Mouse (Mus musculus) frontal cortex, postnatal 36 days (tissue): ENCODE measurements around the gene Zfp451.
"Not testable (repeated sequence)": the region's sequence is repeated elsewhere in the genome, so short reads cannot be mapped to it uniquely, and the experiment has no call there.

ENCODE experiments used
- DNase-seq, 2 experiments: peaks; one replicate each; pipeline ENCODE4 v3.0.0; 2022; ENCODE audit warnings: low spot score in 2 of 2

The Zfp451 gene

GRCm38 (mm10) chr1:33757491-33758041 lies 56.8 kb downstream of the Zfp451 start, which contains the start of gene Bag2:
Gene Bag2 (minus strand): TSS chr1:33757795.
- peak; percentile 58 for DNase-seq

DNA sequence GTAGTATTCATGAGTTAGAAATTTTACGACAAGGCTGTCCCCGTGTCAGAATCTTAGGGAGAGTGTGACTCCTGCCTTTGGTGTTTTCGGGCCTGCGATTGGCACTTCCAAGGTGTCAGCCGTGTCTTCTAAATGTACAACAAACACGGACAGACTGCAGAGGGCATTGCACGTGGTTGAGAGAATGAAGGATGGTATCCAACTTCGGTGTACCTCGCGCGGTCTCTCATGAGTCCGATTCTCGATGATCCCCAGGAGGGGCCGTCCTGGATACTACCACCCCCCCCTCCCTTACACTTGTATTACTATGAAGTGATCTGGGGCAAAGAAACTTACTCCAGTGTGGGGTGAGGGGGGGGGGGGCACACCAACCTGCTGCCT lies 57.4 kb downstream of the Zfp451 start:
- DNase-seq: no peak

DNA sequence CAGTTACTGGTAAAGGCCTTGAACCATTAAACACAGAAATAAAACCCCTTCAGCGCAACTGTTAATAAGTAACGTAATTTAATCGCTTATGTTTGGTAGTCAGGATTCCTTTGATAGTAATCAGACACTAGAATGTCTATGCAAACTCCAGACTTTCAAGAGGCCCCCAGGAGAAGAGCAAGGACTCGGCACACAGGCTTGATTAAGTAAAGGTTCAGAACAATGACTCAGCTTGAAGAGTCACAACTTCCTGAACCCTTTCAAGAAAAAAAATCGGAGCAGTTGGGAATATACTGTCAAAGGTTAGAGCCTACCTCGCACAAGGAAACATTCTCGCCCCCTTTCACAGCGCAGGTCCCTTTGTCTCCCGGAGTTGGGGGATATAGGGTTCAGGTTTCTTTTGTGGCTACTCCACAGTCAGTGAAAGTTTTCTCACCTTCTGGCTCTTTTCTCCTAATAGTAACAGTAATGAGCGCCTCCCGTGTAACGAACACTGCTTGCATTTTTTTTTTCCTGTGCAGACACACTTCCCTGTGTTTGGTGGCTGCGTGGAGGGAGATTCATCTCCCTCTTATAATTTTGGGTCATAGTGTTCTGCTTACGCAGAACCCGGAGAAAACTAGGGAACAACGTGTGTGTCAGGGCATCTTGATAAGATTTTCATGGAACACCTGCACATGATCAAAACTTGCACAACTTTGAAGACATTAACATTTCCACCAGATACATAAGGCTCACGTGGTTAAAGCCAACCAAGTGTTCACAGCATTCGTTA lies 58.0 kb downstream of the Zfp451 start:
- DNase-seq: no peak

DNA sequence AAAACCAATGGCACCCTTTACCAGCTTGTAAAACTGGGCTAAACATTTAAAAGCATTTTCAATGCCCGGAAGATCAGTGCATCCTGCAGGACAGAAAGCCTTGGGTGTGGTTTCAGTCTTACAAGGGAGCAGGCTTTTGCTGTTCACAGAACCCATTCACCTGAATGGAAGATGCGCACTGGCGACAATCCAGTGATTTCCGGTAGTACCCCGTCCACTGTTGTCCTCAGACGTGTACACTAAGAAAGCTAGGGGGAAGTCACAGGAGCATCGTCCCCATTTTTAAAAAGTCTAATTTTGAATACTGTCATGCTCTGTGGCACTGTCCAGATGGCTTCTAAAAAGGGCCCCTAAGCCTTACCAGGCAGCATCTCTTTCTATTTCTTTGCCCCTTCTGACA lies 58.6 kb downstream of the Zfp451 start:
- no peak for DNase-seq

GRCm38 (mm10) chr1:33754965-33755735 lies 59.2 kb downstream of the Zfp451 start:
- no peak for DNase-seq

GRCm38 (mm10) chr1:33754089-33754488 lies 60.3 kb downstream of the Zfp451 start:
- no peak for DNase-seq

DNA sequence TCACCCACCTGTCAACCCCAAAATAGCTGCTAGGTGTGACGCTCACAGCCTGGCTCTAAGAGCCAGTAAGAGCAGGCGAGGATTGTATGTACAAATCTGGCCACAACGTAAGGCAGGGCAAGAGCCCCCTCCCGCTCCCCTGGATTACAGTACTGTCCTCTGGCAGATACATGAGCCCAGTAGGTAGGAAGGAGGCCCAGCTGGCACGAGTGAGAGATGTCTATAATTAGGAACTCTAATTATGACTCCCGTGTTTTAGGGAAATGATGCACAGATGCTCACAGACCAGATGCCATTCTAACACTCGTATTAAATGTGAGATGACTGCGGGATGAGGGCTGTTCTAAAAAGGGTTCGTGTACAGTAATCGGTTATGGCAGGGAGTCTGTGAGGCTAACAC lies 63.1 kb downstream of the Zfp451 start:
- peak in 1 of 2 experiments; percentile 79 for DNase-seq

GRCm38 (mm10) chr1:33749709-33750108 lies 64.7 kb downstream of the Zfp451 start:
- not testable (repeated sequence) for DNase-seq

DNA sequence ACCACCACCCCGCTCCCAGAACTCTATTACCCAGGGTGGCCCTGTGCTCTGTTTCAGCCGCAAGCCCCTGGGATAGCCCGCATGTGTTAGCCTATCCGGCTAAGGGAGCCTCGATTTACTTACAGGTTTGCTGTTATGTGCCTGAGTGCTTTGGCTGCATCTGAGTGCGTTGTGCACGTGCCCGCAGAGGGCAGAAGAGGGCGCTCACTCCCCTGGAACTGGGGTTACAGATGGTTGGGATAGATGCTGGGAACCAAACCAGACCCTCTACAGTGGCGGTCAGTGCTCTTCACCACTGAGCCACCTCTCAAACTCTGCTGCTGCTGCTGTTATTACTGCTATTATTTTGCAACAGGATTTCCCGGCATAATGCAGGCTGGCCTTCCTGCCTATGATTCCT lies 65.3 kb downstream of the Zfp451 start:
- no peak for DNase-seq

GRCm38 (mm10) chr1:33745901-33746300 lies 68.5 kb downstream of the Zfp451 start:
- DNase-seq: no peak

DNA sequence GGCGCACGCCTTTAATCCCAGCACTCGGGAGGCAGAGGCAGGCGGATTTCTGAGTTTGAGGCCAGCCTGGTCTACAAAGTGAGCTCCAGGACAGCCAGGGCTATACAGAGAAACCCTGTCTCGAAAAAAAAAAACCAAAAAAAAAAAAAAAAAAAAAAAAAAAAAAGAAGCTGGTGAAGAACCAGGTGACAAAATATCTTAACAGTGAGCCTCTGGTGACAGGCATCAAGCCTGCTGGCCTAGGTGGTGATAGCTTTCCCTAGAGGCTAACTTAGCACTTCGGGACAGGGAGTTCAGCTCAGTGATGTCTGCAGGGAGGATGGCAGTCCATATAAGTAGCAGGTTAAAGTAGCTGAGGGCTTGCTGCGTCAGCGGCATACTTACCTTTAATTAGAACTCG lies 69.6 kb downstream of the Zfp451 start:
- DNase-seq: not testable (repeated sequence)

DNA sequence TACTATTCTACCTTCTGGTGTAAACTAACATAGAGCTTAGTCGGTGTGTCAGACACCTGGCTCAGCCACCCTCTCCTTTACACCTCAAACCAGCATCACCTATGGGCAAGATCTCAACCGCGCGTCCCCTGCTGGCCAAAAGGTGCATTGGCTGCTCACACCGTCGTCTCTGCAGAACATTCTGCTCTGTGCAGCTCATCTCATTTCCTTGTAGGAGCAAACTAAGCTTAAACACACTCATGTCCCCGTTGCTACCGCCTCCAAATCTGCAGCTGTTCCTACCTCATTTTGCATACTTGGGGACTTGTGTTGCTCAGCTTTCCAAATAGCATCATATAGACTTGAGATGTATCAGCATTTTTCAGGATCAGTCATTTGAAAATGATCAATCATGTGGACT lies 71.5 kb downstream of the Zfp451 start:
- DNase-seq: peak in 1 of 2 experiments; percentile 68

DNA sequence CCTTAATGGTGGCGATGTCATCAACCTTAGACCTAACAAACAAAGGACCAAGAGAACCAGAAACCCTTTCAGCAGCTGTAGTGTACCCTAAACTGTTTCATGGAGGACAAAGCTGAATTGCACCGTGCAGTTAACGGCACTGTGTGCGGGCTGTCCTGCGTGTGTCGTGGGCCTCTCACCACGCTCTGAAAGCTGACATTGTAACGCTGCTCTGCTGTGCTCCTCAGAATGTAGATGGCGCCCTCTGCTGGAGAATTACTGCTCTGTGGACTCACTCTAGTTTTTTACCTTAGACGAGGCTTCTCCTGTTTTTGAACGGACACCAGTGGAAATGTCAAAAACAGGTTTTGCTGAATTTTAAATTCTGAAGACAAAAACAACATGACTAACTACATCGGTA lies 75.1 kb downstream of the Zfp451 start:
- DNase-seq: peak; percentile 77 to 90

DNA sequence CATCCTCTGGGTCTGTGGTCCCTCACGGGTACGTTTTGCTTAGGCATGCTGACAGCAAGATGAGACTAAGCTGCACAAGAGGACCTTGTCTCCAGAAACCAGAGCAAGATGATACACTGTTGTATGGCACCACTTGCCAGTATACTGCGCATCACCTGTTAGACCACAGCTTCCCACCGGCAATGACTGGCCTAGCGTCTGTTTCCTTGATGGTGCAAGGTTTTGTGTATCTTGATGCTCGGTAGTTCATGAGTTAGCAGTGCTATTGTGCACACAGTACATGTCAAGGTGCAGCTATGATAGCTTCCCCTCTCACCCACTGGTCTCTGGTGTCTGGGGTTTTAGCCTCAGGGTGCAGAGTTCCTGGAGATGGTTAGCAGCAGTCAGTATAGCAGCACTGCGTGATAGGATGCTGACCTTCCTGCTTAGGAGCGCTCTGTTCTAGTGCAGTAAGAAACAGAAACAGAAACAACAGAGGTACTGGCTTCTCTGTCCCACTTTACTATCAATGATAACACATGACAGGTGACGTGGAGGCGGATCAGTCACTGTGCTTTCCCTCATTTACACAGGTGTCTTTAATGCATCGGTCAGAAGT lies 75.6 kb downstream of the Zfp451 start:
- no peak for DNase-seq

DNA sequence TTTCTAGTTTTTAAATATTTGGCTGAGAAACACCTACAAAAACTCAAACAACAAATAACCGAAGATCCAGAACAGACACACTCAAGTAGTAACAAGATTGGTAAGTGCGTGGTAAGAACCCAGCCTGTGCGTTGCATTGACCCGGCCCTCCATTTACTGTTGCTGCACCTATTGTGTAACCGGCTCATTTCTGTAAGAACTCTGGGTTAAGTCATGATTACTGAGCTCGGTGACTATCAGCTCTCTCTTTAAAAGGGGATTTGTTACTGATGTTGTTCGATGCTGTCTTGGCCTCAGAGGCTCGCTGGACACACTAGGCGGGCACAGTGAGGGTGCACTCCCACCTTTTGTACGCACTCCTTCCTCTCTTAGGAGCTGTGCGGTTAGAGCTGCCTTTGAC lies 76.1 kb downstream of the Zfp451 start:
- DNase-seq: no peak

DNA sequence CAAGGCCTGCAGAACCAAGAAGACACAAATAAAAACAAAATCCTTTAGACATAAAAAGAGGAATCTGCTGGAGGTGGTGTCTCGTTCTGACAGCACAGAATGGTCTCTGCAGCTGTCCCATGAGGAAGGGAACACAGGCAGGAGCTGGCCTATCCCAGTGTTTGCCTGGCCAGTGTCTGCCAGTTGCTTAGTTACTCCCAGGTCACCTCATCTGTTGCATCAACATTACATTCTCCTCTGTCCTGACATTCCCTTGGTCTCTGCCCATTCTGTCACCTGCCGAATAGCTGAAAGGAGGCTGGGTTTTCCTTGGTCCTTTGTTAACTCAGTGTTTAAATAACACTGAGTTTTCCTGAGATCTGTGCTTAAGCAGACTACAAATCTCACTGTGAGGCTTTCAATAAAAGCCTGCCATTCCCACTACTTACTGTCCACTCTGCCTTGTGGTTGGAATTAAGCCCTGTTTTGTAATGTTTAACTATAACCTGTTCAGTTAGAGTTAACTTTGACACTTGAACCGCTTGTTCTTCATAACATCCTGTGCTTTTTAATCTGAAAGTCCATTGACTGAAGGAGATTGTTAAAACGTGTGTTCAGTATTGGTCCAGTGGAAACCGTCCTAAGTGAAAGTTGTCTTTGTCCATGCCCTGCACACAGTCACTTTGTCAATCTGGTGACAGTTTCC lies 80.3 kb downstream of the Zfp451 start:
- DNase-seq: no peak

DNA sequence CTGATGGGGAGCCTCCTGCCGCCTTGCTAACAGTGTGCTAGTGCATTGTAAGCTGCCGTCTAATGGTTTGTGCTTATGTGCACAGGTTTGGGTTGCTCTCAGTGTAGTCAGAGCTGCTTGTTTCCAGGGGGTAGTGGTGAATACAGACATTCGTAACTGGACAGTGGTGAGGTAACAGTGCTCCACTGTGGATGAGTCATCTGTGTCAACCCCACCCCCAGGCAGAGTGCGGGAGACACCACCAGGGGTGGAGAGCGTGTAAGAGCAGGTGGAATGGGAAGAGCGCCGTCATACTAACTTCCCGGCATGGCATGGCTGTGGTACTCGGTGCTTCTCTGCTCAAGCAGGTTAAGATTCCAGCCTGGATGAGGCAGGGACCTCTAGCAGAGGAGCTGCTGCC lies 81.4 kb downstream of the Zfp451 start:
- DNase-seq: no peak

DNA sequence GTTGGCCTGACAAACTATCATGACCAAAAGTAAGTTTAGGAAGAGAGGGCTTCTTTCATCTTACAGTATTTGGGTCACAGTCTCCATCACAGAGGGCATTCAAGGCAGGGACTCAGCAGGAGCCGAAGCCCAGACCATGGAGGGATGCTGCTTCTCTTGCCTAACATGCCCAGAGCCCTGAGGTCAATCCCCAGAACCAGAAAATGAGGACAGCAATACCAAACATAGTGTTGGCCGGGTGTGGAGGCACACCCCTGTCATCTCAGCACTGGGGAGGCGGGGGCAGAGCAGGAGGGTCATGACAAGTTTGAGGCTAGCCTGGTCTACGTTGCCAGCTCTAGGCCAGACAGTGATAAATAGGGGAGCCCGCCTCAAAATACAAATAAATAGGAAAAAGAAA lies 89.3 kb downstream of the Zfp451 start:
- DNase-seq: no peak

GRCm38 (mm10) chr1:33724516-33724915 lies 89.9 kb downstream of the Zfp451 start:
- DNase-seq: no peak

GRCm38 (mm10) chr1:33721020-33721419 lies 93.4 kb downstream of the Zfp451 start:
- DNase-seq: no peak

- DNase-seq: no peak
Measured at GRCm38 (mm10) chr1:33720231-33720630, 94.2 kb downstream of the Zfp451 start.

- DNase-seq: peak; percentile 84 to 88
Measured at GRCm38 (mm10) chr1:33719733-33720225, 94.6 kb downstream of the Zfp451 start, which contains the start of gene Rab23. Gene Rab23 (plus strand): TSS chr1:33719887.
